Mouse (Mus musculus) forebrain, embryonic 10.5 days (tissue): Measurements from ENCODE around the gene Epc2. TPM values are rescaled to one million over a fixed set of nuclear protein-coding genes. Genes with fewer than 3 reads are reported as not detected.

Experiments used
- DNase-seq: peaks from one replicate; pipeline ENCODE4 v3.0.0-alpha.2; 2017; ENCODE audit warnings: low spot score; ENCODE audit errors: extremely low spot score
- H3K27ac ChIP-seq: fragments of 300-500 bp; sonication (generic); 2 replicates; pipeline ENCODE4 v1.5.1; 2016; ENCODE audit warnings: mild to moderate bottlenecking
- H3K27me3 ChIP-seq: fragments of 300-500 bp; sonication (generic); 2 replicates; pipeline ENCODE4 v1.6.1; 2016; ENCODE audit warnings: mild to moderate bottlenecking; ENCODE audit not compliant: poor library complexity, severe bottlenecking
- H3K36me3 ChIP-seq: fragments of 300-500 bp; sonication (generic); replicated peaks from 2 replicates; pipeline ENCODE4 v1.6.1; 2016; ENCODE audit warnings: mild to moderate bottlenecking, moderate library complexity
- H3K4me1 ChIP-seq: fragments of 300-500 bp; sonication (generic); 2 replicates; pipeline ENCODE4 v1.6.1; 2016
- H3K4me3 ChIP-seq: fragments of 300-500 bp; sonication (generic); 2 replicates; pipeline ENCODE4 v1.5.1; 2016; ENCODE audit warnings: mild to moderate bottlenecking, moderate library complexity
- H3K9me3 ChIP-seq: fragments of 300-500 bp; sonication (generic); 2 replicates; pipeline ENCODE4 v1.6.1; 2016; ENCODE audit warnings: mild to moderate bottlenecking, moderate library complexity
- WGBS: fragments of 180-500 bp; shearing (Covaris S2); methylation state at CpG from one replicate; pipeline ENCODE4 v1.1.7; 2016; 5-methylcytosine and 5-hydroxymethylcytosine counted together
- polyA plus RNA-seq: library from polyadenylated mRNA; unstranded; fragments of >200 nt; fragmentation: Nextera tagmentation; extraction: Ambion mirVana; gene quantifications from 2 replicates; pipeline ENCODE4 v1.2.1, GENCODE M21; 2016

Epc2 gene
- polyA plus RNA-seq, 1 experiment from 2014 or later, result 8.6 TPM

DNA sequence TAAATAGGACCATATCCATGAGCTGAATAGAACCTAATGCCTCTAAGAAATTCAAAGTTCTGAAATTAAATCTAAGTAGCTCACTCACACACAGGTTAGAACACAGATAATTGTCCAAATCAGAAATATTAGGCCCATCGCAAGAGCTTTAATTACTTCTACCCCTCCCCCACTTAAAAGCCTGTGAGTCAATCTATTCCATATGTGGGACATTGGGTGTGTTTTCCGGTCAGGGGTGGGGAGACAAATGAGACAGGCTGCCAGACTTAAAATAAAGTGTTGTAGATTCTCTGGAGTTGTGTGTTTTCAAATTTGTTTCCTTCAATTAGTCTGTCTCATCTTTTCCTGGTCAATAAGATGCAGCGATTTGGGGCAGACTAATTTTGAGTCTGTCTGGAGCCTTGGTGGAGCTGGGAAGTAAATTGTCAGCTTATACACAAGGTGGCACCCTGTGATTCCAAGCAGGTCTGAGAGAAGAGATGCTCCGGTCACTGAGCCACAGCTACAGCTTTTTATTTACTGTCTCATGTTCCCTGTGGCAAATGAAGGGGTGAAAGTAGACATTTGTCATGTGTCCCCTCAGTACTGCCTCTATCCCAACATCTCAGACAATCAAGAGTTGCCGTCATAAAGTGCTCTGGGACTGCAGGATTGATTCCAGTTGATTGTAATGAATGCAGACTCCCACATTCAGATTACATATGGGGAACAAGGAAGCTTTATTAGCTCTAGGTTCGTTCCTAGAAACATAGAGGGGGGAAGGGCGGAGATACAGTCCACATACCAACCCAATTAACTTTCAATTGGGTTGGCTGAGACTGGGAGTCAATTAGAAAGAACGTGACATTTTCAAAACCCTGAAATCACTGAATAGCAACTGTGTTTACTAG, 3.5 kb upstream of the Epc2 start:
- Histone ChIP-seq H3K36me3 (no peaks in the 10 kb centered on the region), H3K4me3 (no peak overlapping the region; the same call in 1 of the 2 replicates), H3K9me3 (no peaks in the 10 kb centered on the region), H3K27me3 (peaks cover 3% of the 10 kb centered on the region), H3K27ac (peak overlapping the region; percentile 70), H3K4me1 (peaks cover 47% of the 10 kb centered on the region)
- DNase-seq, result no peak
- 44% methylated on average over 8 of the region's 8 CpGs for WGBS

GRCm38 (mm10) chr2:49450467-49450866, 819 bp upstream of the Epc2 start:
- 20% methylated on average over 4 of the region's 4 CpGs for WGBS
- Histone ChIP-seq H3K4me3 (peak overlapping the region; percentile 97), H3K36me3 (no peaks in the 10 kb centered on the region), H3K9me3 (no peaks in the 10 kb centered on the region), H3K27ac (peak overlapping the region; percentile 100), H3K4me1 (peaks cover 56% of the 10 kb centered on the region), H3K27me3 (peaks cover 3% of the 10 kb centered on the region)
- DNase-seq, result no peak

- under 1% methylated on average over 47 of the region's 64 CpGs for whole genome bisulfite sequencing
- H3K4me3 ChIP-seq, result peak overlapping the region; percentile 97
Observed at GRCm38 (mm10) chr2:49451637-49452211, 438 bp downstream of the Epc2 start.

GRCm38 (mm10) chr2:49452451-49453081, 1.3 kb downstream of the Epc2 start:
- H3K4me3 ChIP-seq, result peak overlapping the region; percentile 97
- no peaks in the 10 kb centered on the region for H3K36me3 ChIP-seq
- H3K27ac ChIP-seq, result peak overlapping the region; percentile 100
- DNase-seq, result peak; percentile 36
- H3K27me3 ChIP-seq, result peaks cover 3% of the 10 kb centered on the region
- peaks cover 44% of the 10 kb centered on the region for H3K4me1 ChIP-seq
- no peaks in the 10 kb centered on the region for H3K9me3 ChIP-seq
- WGBS, result 1% methylated on average over 37 of the region's 37 CpGs

More at GRCm38 (mm10) chr2:49451637-49452211, 438 bp downstream of the Epc2 start:
- H3K27ac ChIP-seq, result peak overlapping the region; percentile 100
- peaks cover 53% of the 10 kb centered on the region for H3K4me1 ChIP-seq
- H3K27me3 ChIP-seq, result peaks cover 3% of the 10 kb centered on the region
- no peaks in the 10 kb centered on the region for H3K36me3 ChIP-seq
- peak; percentile 92 for DNase-seq
- H3K9me3 ChIP-seq, result no peaks in the 10 kb centered on the region

DNA sequence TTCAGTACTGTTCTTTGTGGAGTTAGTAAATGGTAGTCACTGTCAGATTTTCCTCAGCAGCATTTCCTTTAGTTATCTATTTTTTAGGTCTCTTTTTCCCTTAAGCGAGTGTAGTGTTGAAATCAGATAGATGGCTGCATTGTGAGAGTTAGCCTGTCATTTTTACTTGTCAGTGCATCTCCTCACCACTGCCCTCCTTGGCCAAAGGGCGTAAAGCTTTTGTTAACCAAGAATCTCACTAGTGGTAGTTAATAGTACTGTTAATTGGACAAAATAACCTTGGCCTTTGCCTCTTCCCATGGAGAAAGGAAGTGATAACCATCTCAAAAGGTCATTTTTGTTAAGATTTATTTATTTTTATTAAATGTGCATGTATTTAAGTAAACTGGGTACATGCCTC, 6.5 kb downstream of the Epc2 start:
- no peak for DNase-seq
- WGBS, result 95% methylated on average over 2 of the region's 2 CpGs

GRCm38 (mm10) chr2:49465672-49466222, 14.5 kb downstream of the Epc2 start:
- DNase-seq, result no peak
- Histone ChIP-seq H3K27me3 (no peaks in the 10 kb centered on the region), H3K4me3 (no peak overlapping the region), H3K36me3 (peaks cover 20% of the 10 kb centered on the region), H3K4me1 (no peaks in the 10 kb centered on the region), H3K9me3 (peaks cover 16% of the 10 kb centered on the region), H3K27ac (no peak overlapping the region)
- 92% methylated on average over 3 of the region's 3 CpGs for WGBS

More for the DNA sequence above, 6.5 kb downstream of the Epc2 start:
- Histone ChIP-seq H3K9me3 (peaks cover 30% of the 10 kb centered on the region), H3K27ac (no peak overlapping the region), H3K4me3 (no peak overlapping the region), H3K27me3 (no peaks in the 10 kb centered on the region), H3K4me1 (peaks cover 9% of the 10 kb centered on the region), H3K36me3 (peaks cover 22% of the 10 kb centered on the region)

DNA sequence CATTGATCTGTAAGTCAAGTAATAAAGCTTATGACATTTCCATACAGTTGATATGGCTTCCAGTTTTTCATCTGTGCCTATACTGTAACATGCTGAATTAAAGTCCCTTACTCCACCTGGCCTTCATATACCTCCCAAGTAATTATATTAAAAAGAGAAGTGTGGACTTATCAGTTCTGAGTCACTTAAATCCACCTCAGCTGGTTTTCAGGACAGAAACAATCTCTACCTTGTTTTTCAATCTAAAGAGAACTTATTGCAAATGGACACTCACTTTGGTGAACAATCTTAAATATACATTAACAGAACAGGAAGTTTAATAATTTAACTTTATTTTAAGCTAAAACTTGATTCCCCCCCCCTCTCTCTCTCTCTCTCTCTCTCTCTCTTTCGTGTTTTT, 15.8 kb downstream of the Epc2 start:
- no peaks in the 10 kb centered on the region for H3K27me3 ChIP-seq
- 75% methylated on average over 1 of the region's 1 CpGs for WGBS
- H3K36me3 ChIP-seq, result peaks cover 7% of the 10 kb centered on the region; the same call in 1 of the 2 replicates
- no peaks in the 10 kb centered on the region for H3K4me1 ChIP-seq
- no peak overlapping the region for H3K4me3 ChIP-seq
- no peak for DNase-seq
- H3K27ac ChIP-seq, result no peak overlapping the region
- H3K9me3 ChIP-seq, result peaks cover 3% of the 10 kb centered on the region; the same call in 1 of the 2 replicates

DNA sequence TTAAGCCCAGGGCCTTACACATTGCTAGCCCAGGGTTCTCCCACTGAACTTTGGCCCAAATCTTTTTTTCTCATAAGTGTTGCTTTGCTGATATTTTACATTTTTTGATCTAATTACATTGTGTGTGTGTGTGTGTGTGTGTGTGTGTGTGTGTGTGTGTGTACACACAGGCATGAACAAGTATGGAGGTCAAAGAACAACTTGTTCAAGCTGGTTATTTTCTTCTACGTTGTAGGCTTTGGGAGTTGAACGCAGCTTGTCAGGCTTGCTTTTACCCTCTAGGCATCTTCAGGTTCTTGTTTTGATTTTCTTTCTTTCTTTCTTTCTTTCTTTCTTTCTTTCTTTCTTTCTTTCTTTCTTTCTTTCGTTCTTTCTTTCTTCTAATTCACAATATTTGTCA, 19.9 kb downstream of the Epc2 start:
- DNase-seq, result no peak
- WGBS, result 83% methylated on average over 3 of the region's 3 CpGs
- no peak overlapping the region for H3K4me3 ChIP-seq
- H3K4me1 ChIP-seq, result no peaks in the 10 kb centered on the region
- H3K27me3 ChIP-seq, result no peaks in the 10 kb centered on the region
- H3K27ac ChIP-seq, result no peak overlapping the region
- H3K9me3 ChIP-seq, result no peaks in the 10 kb centered on the region
- H3K36me3 ChIP-seq, result peaks cover 5% of the 10 kb centered on the region

DNA sequence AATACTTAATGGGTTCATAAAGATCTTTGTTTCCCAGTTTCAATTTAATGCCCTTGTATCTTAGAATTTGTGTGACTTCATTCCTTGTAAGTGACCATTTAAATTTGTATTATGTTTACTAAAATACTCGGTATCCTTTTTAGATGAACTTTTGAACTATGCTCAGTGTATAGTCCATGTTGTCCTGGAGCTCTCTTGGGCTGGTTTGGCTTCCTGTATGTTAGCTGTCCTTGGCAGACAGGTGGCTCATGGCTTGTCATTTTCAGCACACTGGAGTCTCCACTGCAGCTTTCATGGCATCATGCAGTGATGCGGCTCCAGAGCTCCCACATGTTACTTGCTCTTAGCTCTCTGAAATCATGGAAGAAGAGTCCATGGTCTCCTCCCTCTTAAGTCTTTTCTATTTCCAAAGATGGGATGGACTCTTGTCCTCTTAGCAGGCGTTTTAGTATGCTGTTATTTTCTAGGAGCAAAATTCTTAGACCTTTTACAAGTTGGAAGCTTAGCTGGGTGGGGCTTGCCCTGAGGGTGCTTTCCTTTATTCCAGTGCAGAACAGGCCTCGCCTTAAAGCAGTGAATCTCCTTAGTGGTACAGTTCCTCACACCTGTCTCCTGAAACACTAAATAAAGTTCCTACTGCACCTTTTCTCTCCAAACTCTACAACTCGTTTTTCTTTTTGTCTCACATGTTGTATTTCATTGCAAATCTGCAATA, 20.5 kb downstream of the Epc2 start:
- Histone ChIP-seq H3K27ac (no peak overlapping the region), H3K4me1 (no peaks in the 10 kb centered on the region), H3K36me3 (peaks cover 5% of the 10 kb centered on the region), H3K4me3 (no peak overlapping the region), H3K27me3 (no peaks in the 10 kb centered on the region), H3K9me3 (no peaks in the 10 kb centered on the region)
- 83% methylated on average over 5 of the region's 5 CpGs for WGBS
- DNase-seq, result no peak

DNA sequence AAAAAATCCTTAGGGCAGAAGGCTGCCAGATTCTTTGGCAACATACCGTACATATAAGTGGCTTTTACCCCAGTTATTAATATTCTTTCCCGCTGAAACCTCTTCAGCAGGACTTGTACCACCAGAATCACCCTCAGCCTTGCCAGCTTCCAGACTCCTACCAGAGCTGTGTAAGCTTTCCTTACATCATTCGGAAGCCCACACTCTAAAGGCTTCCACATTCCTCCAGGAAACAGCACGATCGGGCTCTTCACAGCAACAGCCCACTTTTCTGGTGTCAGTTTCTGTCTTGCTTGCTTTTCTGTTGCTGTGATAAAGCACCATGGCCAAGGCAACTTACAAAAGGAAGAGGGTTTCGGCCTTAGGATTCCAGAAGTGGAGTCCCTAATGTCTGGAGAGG, 21.2 kb downstream of the Epc2 start:
- no peak for DNase-seq
- Histone ChIP-seq H3K4me1 (no peaks in the 10 kb centered on the region), H3K27me3 (no peaks in the 10 kb centered on the region), H3K36me3 (peaks cover 5% of the 10 kb centered on the region), H3K4me3 (no peak overlapping the region), H3K9me3 (no peaks in the 10 kb centered on the region), H3K27ac (no peak overlapping the region)
- 92% methylated on average over 6 of the region's 6 CpGs for WGBS

GRCm38 (mm10) chr2:49482146-49482545, 30.9 kb downstream of the Epc2 start:
- no peak overlapping the region for H3K4me3 ChIP-seq
- DNase-seq, result no peak
- H3K36me3 ChIP-seq, result peaks cover 10% of the 10 kb centered on the region
- H3K9me3 ChIP-seq, result peaks cover 6% of the 10 kb centered on the region; the same call in 1 of the 2 replicates
- H3K27me3 ChIP-seq, result no peaks in the 10 kb centered on the region
- no peak overlapping the region for H3K27ac ChIP-seq
- H3K4me1 ChIP-seq, result no peaks in the 10 kb centered on the region

GRCm38 (mm10) chr2:49483382-49483781, 32.1 kb downstream of the Epc2 start:
- Histone ChIP-seq H3K27me3 (no peaks in the 10 kb centered on the region), H3K27ac (no peak overlapping the region), H3K36me3 (peaks cover 10% of the 10 kb centered on the region), H3K9me3 (peaks cover 6% of the 10 kb centered on the region; the same call in 1 of the 2 replicates), H3K4me3 (no peak overlapping the region), H3K4me1 (no peaks in the 10 kb centered on the region)
- 95% methylated on average over 5 of the region's 5 CpGs for WGBS
- no peak for DNase-seq
